Mouse (Mus musculus): Measurements from ENCODE around the gene Rnf149.

DNA sequence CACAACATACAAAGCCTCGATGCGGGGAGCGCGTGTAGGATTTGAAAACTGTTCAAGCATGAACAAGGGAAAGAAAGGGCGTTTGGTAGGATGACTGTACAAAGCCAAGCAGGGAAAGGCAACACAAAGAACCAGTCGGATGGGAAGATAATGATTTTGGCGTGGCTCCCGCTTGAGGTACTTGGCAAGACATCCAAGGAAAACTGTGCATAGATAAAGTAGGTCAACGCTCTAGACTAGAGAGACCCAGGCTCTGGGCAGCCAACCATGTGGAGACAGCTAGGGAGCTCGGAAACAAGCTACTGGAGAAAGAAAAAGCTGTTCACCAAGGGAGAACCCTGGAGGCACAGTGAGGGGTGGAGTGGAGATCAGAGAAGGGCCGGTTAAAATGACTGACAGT is 21.5 kb upstream of the Rnf149 start:
- no peak for TF ChIP-seq POLR2A (IDR thresholded peaks at IDR 0.05; ENCODE audit: borderline replicate concordance, extremely low read depth, low read depth, low read length)
- TF ChIP-seq CTCF (IDR thresholded peaks at IDR 0.05; ENCODE audit: insufficient read depth, low read length), result no peak

All from lung, adult 2 months (tissue).